ENCODE assay signal across 1 mouse cellular context in genomic region chr5:76183750-76184261, GRCm38 (mm10).
A peak's percentile ranks its signal among the peaks of the same experiment; 100 is the strongest.
TF ChIP-seq lines count a peak whose summit lies in the region.

Gene Tmem165, plus strand, starts transcription at chr5:76183880.

TF ChIP-seq in CH12.LX, 34 proteins besides CTCF, POLR2A, EP300 and RAD21 (continued from another document):
- TF ChIP-seq CHD1 (IDR thresholded peaks at IDR 0.05; ENCODE audit: low read depth, low read length) (no peak), HCFC1 (IDR thresholded peaks at IDR 0.05; ENCODE audit: low read depth, low read length) (peak; percentile 35; the same call in 1 of the 2 replicates)
